Mouse (Mus musculus) left cerebral cortex, adult 11 months (tissue): ENCODE measurements around the gene Cldn14.
A peak's percentile ranks its signal among the peaks of the same experiment; 100 is the strongest.

Experiments
- DNase-seq: peaks from one replicate; pipeline ENCODE4 v3.0.0; 2022; ENCODE audit warnings: low spot score

Gene Cldn14

GRCm38 (mm10) chr16:93912158-93912557 is 96.5 kb downstream of the Cldn14 start:
- DNase-seq: no peak

DNA sequence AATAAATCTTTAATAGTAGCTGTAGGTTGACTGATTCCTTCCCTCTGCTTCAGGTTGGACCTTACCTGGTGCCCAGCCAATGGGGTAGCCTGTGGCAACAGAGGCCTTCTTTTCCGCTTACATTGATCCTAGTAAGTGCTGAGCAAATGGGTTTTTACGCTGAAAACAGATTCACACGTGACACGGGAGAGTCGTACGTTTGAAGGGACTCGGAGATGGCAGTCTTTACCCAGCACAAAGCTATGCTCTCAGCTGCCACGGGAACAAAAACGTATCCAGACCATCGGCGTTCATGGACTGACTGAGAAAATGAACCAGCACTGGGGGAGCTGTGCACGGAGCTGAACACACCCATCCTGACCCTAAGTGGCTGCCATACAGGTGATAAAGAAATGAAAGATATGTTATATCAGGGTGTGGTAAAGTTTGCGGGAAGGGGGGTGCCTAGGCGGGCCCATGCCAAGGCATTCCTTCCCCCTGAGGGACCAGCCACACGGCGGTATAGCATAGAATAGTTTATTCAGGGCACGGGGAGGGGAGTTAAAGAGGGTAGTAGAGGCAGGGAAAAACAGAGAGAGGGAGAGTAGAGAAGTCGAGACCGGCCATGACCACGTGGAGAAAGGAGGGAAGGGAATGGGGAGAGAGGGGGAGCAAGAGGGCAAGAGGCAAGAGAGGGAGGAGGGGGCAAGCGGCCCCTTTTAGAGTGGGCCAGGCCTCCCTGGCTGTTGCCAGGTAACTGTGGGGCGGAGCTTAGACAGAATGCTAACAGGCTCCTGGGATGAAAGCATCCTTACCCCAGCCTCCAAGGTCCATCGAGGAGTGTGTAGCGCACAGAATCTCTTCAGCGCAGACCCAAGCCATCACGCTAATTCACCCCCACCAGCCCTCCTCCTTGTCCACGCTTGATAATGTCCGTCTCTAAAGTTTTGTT is 97.6 kb downstream of the Cldn14 start:
- DNase-seq: no peak

- DNase-seq: no peak
These were observed 98.7 kb downstream of the Cldn14 start for GRCm38 (mm10) chr16:93909936-93910335.

DNA sequence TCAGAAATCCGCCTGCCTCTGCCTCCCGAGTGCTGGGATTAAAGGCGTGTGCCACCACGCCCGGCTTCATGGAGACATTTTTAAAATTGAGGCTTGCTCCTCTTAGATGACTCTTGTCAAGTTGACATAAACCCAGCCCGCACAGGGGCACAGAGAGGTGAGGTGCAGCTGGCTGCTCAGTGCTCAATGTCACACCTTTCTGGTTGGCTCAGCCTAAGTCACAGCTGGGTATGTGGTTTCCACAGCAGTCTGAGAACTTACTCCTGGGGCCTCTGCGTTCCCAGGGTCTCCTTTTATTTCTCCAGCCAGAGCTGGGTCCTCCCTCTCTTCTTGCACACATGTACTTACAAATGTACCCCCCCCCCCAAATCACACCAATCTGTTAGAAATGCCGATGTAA is 100.4 kb downstream of the Cldn14 start:
- no peak for DNase-seq

DNA sequence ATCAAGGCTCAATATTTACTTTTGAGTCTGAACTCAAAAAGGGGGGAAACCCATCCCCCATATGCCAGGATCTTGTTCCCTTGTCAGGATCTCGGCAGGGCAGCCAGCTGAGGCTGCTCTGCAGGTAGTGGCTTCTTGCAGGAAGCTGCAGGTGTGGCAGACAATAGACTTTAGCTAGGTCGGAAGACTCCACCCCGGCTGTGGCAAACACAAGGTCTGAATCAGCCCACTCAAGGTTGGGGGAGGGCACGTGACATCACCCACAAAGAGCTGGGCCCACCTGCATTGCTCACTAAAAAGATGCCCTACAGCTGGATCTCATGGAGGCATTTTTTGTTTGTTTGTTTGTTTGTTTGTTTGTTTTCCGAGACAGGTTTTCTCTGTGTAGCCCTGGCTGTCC is 100.9 kb downstream of the Cldn14 start:
- DNase-seq: no peak

DNA sequence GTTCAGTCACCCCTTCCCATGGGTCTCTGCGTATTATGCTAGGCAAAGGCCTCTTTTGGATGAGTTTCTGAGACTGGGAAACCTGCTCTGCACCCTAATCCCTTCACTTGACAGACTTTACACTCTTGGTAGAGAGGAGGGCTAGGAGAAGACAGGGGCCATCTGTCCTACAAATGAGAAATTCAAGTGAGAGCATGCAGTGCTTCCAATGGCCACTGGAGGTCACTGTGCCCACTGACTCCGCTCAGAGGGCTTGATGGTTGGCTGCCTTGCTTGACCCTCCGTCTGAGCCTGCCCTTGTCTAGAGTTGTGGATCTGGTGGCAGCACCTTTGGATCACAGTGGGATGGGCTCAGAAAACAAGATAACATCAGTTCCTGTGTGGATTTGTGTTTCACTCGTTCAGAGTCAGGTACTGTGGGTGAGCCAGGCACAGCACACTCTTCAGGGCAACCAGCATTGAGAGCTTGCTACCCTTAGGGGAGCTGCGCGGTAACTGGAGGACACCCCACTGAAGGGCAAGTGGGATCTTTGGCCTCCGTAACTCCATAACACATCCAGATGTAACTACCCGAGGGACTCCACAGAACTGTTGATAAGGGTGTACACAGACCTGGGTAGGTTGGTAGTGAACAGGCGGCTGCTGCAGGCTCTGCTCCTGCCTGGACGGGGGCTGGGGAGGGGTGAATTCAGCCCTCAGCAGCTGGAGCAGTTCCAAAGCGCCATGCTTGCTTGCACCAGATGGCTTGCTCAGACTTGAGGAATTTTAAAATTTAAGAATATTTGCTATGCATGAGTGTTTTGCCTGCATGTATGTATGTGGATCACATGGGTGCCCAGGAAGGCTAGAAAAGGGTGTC is 102.3 kb downstream of the Cldn14 start:
- no peak for DNase-seq

DNA sequence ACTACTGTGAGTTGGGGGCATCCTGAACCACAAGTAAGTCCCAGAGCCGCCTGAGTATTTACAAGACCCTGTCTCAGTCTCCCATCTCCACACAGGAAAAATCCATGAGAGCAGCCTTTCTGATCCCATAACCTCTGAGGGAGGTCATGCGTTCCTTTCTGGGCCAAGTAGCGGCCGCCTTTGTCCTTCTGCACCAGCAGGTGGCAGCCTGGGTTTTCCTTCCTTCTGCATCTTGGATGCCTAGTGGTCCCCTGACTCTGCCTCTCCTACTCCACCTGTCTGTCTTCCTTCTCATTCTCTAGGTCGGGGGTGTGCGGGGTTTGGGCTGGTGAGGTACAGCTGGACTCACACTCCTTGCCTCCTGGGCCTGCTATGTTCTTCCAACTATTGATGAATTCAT is 105.6 kb downstream of the Cldn14 start:
- DNase-seq: no peak

DNA sequence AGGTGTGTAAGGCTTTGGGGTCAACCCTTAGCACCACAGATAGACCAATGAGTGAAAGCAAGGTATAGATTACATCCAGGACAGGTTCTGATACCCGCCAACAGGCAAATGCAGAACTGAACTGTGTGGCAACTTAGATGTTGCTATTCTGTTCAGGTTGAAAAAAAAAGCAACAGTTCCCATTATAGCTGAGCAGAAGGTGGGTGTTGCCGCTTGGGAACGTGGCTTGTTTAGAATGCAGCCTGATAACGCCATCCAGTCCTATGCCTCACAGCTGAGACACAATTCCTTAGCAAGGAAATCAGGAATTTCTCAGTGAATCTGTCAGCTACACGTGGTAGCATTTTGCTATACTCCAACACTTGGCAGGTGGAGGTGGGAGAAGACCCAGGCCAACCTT is 115.4 kb downstream of the Cldn14 start:
- DNase-seq: no peak

GRCm38 (mm10) chr16:93890948-93891604 is 117.6 kb downstream of the Cldn14 start:
- DNase-seq: no peak

- DNase-seq: no peak
These were observed 120.2 kb downstream of the Cldn14 start for GRCm38 (mm10) chr16:93888481-93888880.

GRCm38 (mm10) chr16:93884722-93885113 is 123.9 kb downstream of the Cldn14 start:
- DNase-seq: no peak

GRCm38 (mm10) chr16:93884086-93884721 is 124.4 kb downstream of the Cldn14 start:
- DNase-seq: no peak

- peak; percentile 92 for DNase-seq
These were observed 125.1 kb downstream of the Cldn14 start, which contains the start of gene Chaf1b for GRCm38 (mm10) chr16:93883423-93884085. Chaf1b (plus strand) TSS chr16:93883901.

DNA sequence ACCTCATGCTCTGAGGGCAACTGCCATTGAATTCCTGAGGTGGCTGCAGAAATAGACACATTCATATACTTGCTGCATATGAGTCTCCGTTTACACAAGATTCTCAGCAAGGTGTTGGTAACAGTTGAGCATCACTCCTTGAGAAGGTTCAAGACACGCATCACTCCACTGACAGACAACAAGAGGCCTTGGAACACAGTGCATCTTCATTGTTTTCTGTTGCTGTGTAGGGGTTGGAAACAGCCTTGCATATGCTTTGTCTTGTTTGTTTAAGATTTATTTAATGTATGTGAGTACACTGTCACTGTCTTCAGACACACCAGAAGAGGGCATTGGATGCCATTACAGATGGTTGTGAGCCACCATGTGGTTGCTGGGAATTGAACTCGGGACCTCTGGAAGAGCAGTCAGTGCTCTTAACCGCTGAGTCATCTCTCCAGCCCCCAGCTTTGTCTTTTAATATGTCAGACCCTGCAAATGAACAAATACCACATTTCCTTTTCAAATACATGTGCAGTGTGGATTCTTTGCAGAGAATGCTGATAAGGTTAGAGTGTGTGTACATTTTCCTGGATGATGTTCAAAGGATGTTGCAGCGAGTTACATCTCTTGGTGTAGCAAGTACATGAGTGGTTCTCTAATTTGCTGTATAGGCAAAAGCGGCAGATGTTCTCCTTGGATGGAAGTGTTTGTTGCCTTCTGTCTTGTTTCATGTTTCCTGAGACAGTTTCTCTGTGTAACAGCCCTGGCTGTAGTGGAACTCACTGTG is 130.8 kb downstream of the Cldn14 start:
- DNase-seq: no peak

- no peak for DNase-seq
These were observed 133.8 kb downstream of the Cldn14 start for GRCm38 (mm10) chr16:93874841-93875240.
